Mouse (Mus musculus) hindbrain, embryonic 16.5 days (tissue): ENCODE measurements around the gene Sema7a. TPM values are rescaled to one million over a fixed set of nuclear protein-coding genes. Genes with fewer than 3 reads are reported as not detected.
A peak's percentile ranks its signal among the peaks of the same experiment; 100 is the strongest.

Experiments used
- ATAC-seq: fragments of 200-750 bp; cut with Nextera tagmentation; 2 replicates; pipeline ENCODE4 v1.8.0; 2017; ENCODE audit warnings: moderate TSS enrichment, moderate library complexity
- H3K27ac ChIP-seq: fragments of 300-500 bp; sonication (generic); 2 replicates; pipeline ENCODE4 v1.5.1; 2014; ENCODE audit warnings: low read depth, mild to moderate bottlenecking, control low read depth, low read length, moderate library complexity
- H3K27me3 ChIP-seq: fragments of 300-500 bp; sonication (generic); replicated peaks from 2 replicates; pipeline ENCODE4 v1.6.1; 2014; ENCODE audit warnings: low read length; ENCODE audit not compliant: control insufficient read depth, insufficient read depth
- H3K36me3 ChIP-seq: fragments of 300-500 bp; sonication (generic); 2 replicates; pipeline ENCODE4 v1.6.1; 2014; ENCODE audit warnings: mild to moderate bottlenecking, low read length, moderate library complexity, mixed read lengths; ENCODE audit not compliant: control insufficient read depth, insufficient read depth
- H3K4me1 ChIP-seq: fragments of 300-500 bp; sonication (generic); 2 replicates; pipeline ENCODE4 v1.6.1; 2014; ENCODE audit warnings: low read depth, low read length; ENCODE audit not compliant: control insufficient read depth, insufficient read depth
- H3K4me2 ChIP-seq: fragments of 300-500 bp; sonication (generic); 2 replicates; pipeline ENCODE4 v1.6.1; 2014; ENCODE audit warnings: mild to moderate bottlenecking, low read length, control low read depth, moderate library complexity
- H3K4me3 ChIP-seq: fragments of 300-500 bp; sonication (generic); 2 replicates; pipeline ENCODE4 v1.5.1; 2014; ENCODE audit warnings: mild to moderate bottlenecking, low read length, control low read depth, moderate library complexity
- H3K9ac ChIP-seq: fragments of 300-500 bp; sonication (generic); 2 replicates; pipeline ENCODE4 v1.6.1; 2014; ENCODE audit warnings: low read depth, mild to moderate bottlenecking, control low read depth, low read length, moderate library complexity
- H3K9me3 ChIP-seq: fragments of 300-500 bp; sonication (generic); 2 replicates; pipeline ENCODE4 v1.6.1; 2014; ENCODE audit warnings: mild to moderate bottlenecking, low read length, moderate library complexity; ENCODE audit not compliant: control insufficient read depth
- WGBS: fragments of 180-500 bp; shearing (Covaris S2); extraction: QIAGEN DNeasy Blood & Tissue Kit; methylation state at CpG from one replicate; pipeline ENCODE4 v1.1.7; 2014; 5-methylcytosine and 5-hydroxymethylcytosine counted together
- polyA plus RNA-seq: library from polyadenylated mRNA; unstranded; fragments of >200 nt; fragmentation: Nextera tagmentation; extraction: Ambion mirVana; gene quantifications from 2 replicates; pipeline ENCODE4 v1.2.1, GENCODE M21; 2015

The Sema7a gene
- polyA plus RNA-seq, 1 experiment from 2014 or later, result 2.9 TPM

GRCm38 (mm10) chr9:57935683-57936437 lies 4.1 kb upstream of the Sema7a start:
- H3K27me3 ChIP-seq, result no peaks in the 10 kb centered on the region
- H3K4me1 ChIP-seq, result peaks cover 9% of the 10 kb centered on the region
- 0 out of 2 replicates have a peak, but pooled peaks have one; percentile 25 for ATAC-seq
- no peak overlapping the region for H3K9ac ChIP-seq
- H3K9me3 ChIP-seq, result no peaks in the 10 kb centered on the region
- H3K36me3 ChIP-seq, result no peaks in the 10 kb centered on the region
- no peak overlapping the region for H3K4me2 ChIP-seq
- H3K27ac ChIP-seq, result no peak overlapping the region
- WGBS, result 31% methylated on average over 6 of the region's 6 CpGs
- no peak overlapping the region for H3K4me3 ChIP-seq

DNA sequence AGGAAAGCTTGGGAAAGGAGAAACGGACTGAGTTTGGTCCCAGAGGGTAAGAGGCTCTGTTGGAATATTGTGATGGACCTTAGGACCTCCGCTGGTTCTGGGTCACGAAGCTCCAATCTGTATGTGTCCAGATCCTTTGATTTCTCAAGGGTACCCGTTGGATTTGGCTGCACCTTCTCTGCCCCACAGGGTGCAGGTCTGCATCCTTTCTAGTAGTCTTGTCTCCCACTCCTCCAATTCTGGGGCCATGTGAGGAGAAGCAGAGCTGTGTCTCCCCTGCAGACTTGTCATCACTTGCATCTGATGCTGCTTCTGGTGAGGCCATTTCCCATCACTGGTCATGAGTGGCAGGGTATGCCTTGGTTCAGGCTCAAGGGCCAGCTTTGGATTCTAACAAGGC lies 2.7 kb upstream of the Sema7a start:
- 88% methylated on average over 4 of the region's 4 CpGs for WGBS
- no peaks in the 10 kb centered on the region for H3K36me3 ChIP-seq
- no peaks in the 10 kb centered on the region for H3K9me3 ChIP-seq
- no peak overlapping the region for H3K4me2 ChIP-seq
- H3K4me1 ChIP-seq, result peaks cover 20% of the 10 kb centered on the region
- H3K4me3 ChIP-seq, result no peak overlapping the region
- no peaks in the 10 kb centered on the region for H3K27me3 ChIP-seq
- no peak overlapping the region for H3K9ac ChIP-seq
- H3K27ac ChIP-seq, result no peak overlapping the region
- ATAC-seq, result no peak

DNA sequence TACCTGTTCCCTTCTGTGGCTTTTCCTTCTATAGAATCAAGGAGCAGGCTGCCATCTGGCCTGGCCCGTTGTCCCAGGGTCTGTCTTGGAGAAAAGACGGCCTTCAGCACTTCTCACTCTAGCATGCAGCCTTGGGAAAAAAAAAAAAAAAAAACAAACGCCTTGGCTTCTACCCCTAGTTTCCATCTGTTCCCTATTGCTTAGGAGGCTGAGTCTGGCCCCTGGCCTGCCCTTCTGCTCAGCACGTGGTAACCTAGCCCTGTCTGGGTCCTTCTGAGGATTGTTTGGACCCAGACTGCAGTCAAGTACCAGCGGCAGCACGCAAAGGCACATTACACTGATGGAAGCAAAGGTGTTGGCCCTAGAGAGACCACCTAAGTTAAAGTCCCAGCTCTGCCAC lies 2.3 kb upstream of the Sema7a start:
- Histone ChIP-seq H3K9ac (no peak overlapping the region), H3K4me3 (no peak overlapping the region), H3K27ac (no peak overlapping the region), H3K4me1 (peaks cover 20% of the 10 kb centered on the region), H3K36me3 (no peaks in the 10 kb centered on the region), H3K27me3 (no peaks in the 10 kb centered on the region), H3K9me3 (no peaks in the 10 kb centered on the region), H3K4me2 (no peak overlapping the region)
- whole genome bisulfite sequencing, result 63% methylated on average over 6 of the region's 6 CpGs
- no peak for ATAC-seq

DNA sequence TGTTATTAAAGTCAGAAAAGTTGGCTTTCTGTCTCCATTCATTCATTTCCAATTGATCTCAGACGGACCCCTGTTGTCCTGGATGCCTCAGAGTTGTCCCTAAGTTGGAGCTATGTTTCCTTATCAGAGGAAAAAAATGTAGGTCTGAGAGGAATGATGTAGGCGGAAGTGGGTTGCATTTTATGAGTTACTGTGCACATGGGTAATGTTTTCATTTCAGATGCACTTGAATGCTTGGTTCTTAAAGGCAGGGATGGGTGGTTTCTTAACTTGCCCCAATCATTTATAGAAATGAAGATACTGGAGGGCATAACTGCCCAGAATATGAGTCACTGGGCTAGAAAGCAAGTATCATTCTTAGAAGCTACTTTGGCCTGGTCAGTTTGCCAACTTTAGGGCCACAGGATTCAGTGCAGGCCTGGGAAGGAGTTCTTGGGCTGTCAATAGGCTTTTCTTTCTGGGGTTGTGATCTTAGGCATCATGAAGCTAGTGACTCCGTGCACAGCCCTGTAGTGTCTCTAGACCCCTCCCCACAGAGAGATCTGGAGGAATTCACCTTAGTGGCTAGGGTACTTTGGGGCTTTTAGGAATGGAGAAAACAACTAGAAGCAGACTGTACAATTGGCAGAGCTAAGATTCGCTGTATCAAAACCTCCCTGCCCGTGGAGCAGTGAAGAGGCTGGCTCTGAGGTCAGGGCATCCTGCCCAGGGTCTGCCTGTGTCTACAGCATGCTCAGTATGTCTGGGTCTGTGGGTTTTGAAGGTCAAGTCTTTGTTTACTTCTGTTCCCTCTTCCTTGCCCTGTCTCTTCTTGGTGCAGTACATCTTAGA lies 1.5 kb upstream of the Sema7a start:
- Histone ChIP-seq H3K9ac (no peak overlapping the region), H3K36me3 (no peaks in the 10 kb centered on the region), H3K4me1 (peaks cover 20% of the 10 kb centered on the region), H3K27ac (no peak overlapping the region), H3K9me3 (no peaks in the 10 kb centered on the region), H3K4me3 (no peak overlapping the region), H3K4me2 (no peak overlapping the region), H3K27me3 (no peaks in the 10 kb centered on the region)
- WGBS, result 74% methylated on average over 5 of the region's 5 CpGs
- no peak for ATAC-seq

DNA sequence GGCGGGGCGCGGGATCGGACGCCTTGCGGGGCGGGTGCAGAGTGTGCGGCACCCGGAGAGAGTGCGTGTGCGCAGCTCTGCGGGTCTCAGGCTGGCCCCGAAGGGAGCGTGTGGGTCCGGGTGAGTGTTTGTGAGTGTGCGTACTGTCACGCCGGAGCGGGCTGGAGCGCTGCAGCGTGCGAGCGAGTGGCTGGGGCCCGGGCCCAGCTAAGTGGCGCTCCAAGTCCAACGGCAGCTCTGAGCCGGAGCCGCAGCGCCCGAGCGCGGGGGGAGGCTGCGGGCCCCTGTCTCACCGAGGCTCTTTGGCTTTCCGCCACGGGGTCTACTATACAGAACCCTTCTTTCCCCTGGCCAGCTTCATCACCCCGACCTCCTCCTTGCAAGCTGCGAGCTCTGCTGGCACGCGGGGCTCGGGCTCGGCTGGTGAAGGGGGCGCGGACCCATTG lies 460 bp downstream of the Sema7a start:
- Histone ChIP-seq H3K4me1 (peaks cover 22% of the 10 kb centered on the region), H3K4me3 (peak overlapping the region; percentile 83), H3K27ac (peak overlapping the region; percentile 93), H3K9ac (peak overlapping the region; percentile 88), H3K27me3 (no peaks in the 10 kb centered on the region), H3K4me2 (peak overlapping the region; percentile 79), H3K9me3 (no peaks in the 10 kb centered on the region), H3K36me3 (no peaks in the 10 kb centered on the region)
- ATAC-seq, result peak; percentile 67
- WGBS, result 0% methylated on average over 34 of the region's 44 CpGs

DNA sequence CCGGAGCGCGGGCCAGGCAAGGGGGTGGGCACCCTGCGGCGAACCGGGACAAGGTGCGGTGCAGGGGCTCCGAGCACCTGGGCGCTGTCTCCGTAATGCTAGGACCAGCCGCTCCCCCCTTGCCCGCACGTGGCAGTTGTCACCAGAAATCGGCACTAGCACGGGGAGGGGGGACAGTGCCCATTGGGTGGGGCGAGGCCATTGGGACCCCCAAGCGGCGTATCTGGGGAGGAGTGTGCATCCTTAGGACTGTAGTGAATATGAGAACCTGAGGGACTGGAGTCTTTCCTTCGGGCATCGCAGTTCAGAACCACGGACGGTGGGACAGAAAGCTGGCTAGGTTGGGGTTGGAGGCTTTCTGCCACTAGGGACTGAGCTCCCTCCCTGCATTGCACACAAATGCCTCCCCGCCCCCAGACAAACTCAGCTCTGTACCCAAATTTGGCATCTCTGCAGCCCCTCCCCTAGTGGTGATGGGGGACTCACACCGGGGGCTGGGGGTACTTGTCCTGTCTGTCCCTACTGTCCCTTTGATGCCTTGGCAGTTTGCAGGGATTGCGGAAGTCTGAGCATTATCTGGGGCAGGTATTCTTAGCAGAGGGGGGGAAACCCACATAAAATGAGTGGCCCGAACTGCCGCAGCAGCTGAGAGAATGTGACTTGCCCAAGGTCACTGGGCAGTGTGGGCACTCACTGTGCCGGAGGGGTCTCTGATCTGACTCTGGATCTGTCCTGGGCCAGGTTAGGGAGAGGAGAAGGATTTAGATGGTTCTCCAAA lies 1.1 kb downstream of the Sema7a start:
- H3K9ac ChIP-seq, result peak overlapping the region; percentile 88
- ATAC-seq, result no peak; the same call in 1 of the 2 replicates

DNA sequence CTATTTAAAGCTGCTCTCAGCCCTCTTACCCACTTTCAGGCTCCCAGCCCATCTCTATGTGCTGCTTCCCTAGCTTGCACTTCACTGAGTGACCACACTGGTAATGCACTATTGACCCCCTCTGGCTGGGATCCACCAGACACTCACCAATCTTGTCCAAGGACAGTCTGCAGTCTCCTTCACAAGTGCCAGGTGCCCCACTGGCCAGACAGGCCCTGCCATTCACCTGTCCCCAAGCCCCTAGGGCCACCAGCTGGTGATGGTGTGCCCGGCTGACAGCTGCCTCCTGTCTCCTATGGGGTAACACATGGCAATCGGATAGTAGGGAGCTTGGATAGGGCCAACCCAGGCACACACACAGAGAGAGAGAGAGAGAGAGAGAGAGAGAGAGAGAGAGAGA lies 2.1 kb downstream of the Sema7a start:
- H3K4me1 ChIP-seq, result peaks cover 33% of the 10 kb centered on the region
- H3K4me2 ChIP-seq, result peak overlapping the region; percentile 79
- ATAC-seq, result no peak
- H3K36me3 ChIP-seq, result no peaks in the 10 kb centered on the region
- WGBS, result 54% methylated on average over 2 of the region's 2 CpGs
- peak overlapping the region; percentile 83 for H3K4me3 ChIP-seq
- H3K27me3 ChIP-seq, result no peaks in the 10 kb centered on the region
- H3K27ac ChIP-seq, result no peak overlapping the region
- no peaks in the 10 kb centered on the region for H3K9me3 ChIP-seq
- no peak overlapping the region for H3K9ac ChIP-seq

More for the DNA sequence above, 1.1 kb downstream of the Sema7a start:
- Histone ChIP-seq H3K9me3 (no peaks in the 10 kb centered on the region), H3K4me1 (peaks cover 27% of the 10 kb centered on the region), H3K27me3 (no peaks in the 10 kb centered on the region), H3K36me3 (no peaks in the 10 kb centered on the region), H3K27ac (peak overlapping the region; percentile 93), H3K4me2 (peak overlapping the region; percentile 79), H3K4me3 (peak overlapping the region; percentile 83)
- WGBS, result 10% methylated on average over 19 of the region's 28 CpGs

DNA sequence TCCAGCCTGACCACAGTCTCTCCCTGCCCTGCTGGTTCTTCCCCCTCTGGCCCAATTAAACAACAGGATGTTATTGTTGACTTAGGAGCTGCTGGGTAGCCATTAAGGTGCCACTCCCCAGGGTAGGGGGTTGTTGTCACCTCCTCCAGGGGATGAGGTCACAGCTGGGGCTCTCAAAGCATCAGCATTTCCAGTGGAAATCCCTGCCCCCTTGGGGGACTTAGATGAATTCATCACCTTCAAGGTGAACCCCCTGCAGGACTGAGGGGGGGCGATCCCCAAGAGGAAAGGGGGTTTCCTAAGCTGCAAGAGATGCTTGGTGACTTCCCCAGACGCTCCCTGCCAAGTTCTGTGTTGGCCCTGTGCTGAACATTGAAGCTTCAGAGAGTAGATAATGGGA lies 3.2 kb downstream of the Sema7a start:
- Histone ChIP-seq H3K4me2 (peak overlapping the region; percentile 79), H3K9ac (no peak overlapping the region), H3K27ac (no peak overlapping the region), H3K36me3 (no peaks in the 10 kb centered on the region), H3K4me1 (peaks cover 34% of the 10 kb centered on the region), H3K27me3 (no peaks in the 10 kb centered on the region), H3K9me3 (no peaks in the 10 kb centered on the region), H3K4me3 (no peak overlapping the region)
- WGBS, result 36% methylated on average over 2 of the region's 2 CpGs
- no peak for ATAC-seq
